Comparison of ENCODE assay signal across 20 mouse cellular contexts in genomic region chr2:32070747-32071146, GRCm38 (mm10). TPM values are rescaled to one million over a fixed set of nuclear protein-coding genes. Genes with fewer than 3 reads are reported as not detected.
"Had no signal": no experiment of that assay in that cellular context is flagged by ENCODE, and none has a peak within 500 bp of the region (broad histone marks: within the 10 kb centered on the region; RNA-seq: fewer than 3 reads in every experiment).

No protein-coding gene starts in this region.

- H3K36me3 ChIP-seq: kidney, embryonic 15.5 days; limb, embryonic 10.5 days; limb, embryonic 13.5 days; lung, embryonic 15.5 days; midbrain, embryonic 12.5 days; midbrain, embryonic 15.5 days; neural tube, embryonic 13.5 days had no signal

- H3K4me1 ChIP-seq: lung, embryonic 15.5 days; midbrain, embryonic 15.5 days; neural tube, embryonic 13.5 days had no signal

- DNase-seq: kidney, adult 8-10 months; kidney, postnatal 10 days; kidney, postnatal 36 days; liver; lung, adult 18-20 months; lung, postnatal 10 days; lung, postnatal 36 days; retina, postnatal 1 day; right cerebral cortex, postnatal 25 days had no signal

- H3K4me3 ChIP-seq: kidney, embryonic 15.5 days; limb, embryonic 10.5 days; limb, embryonic 13.5 days; liver, embryonic 12.5 days; liver, embryonic 15.5 days; lung, embryonic 15.5 days; midbrain, embryonic 12.5 days; midbrain, embryonic 15.5 days; neural tube, embryonic 13.5 days had no signal

- H3K27ac ChIP-seq: kidney, embryonic 15.5 days; limb, embryonic 10.5 days; limb, embryonic 13.5 days; liver, embryonic 12.5 days; liver, embryonic 15.5 days; lung, embryonic 15.5 days; midbrain, embryonic 12.5 days; midbrain, embryonic 15.5 days; neural tube, embryonic 13.5 days; stomach, postnatal 0 days had no signal

- H3K27me3 ChIP-seq: liver, embryonic 12.5 days; liver, embryonic 15.5 days; lung, embryonic 15.5 days; midbrain, embryonic 15.5 days; neural tube, embryonic 13.5 days had no signal

RNA-seq across cellular contexts. Expression of gene Plpp7, which starts 24.6 kb away (rescaled TPM):
- total RNA-seq: neutrophil, adult 5-6 weeks had no signal
